Mouse (Mus musculus) embryonic fibroblast, embryonic 13.5 days (primary cell): Measurements from ENCODE around the gene Lim2. TPM values are rescaled to one million over a fixed set of nuclear protein-coding genes. Genes with fewer than 3 reads are reported as not detected.

Experiments
- H3K27ac ChIP-seq: 2 replicates; pipeline ENCODE4 v1.5.1; 2012; ENCODE audit warnings: low read length, control low read depth, inconsistent platforms; ENCODE audit not compliant: insufficient read depth
- H3K4me1 ChIP-seq: 2 replicates; pipeline ENCODE4 v1.6.1; 2011; ENCODE audit warnings: low read length; ENCODE audit not compliant: control insufficient read depth, insufficient read depth
- H3K4me3 ChIP-seq: 2 replicates; pipeline ENCODE4 v1.5.1; 2011; ENCODE audit warnings: mild to moderate bottlenecking, control low read depth, low read length; ENCODE audit not compliant: insufficient read depth
- CTCF ChIP-seq: IDR thresholded peaks from 2 replicates; pipeline ENCODE4 v1.5.1; 2011; ENCODE audit warnings: mild to moderate bottlenecking, control low read depth, low read length, moderate library complexity, borderline replicate concordance; ENCODE audit not compliant: insufficient read depth
- POLR2A ChIP-seq: IDR thresholded peaks from 2 replicates; pipeline ENCODE4 v1.6.1; 2011; ENCODE audit warnings: low read depth, mild to moderate bottlenecking, control low read depth, low read length, moderate library complexity
- polyA plus RNA-seq: library from polyadenylated mRNA; stranded (reverse); fragments of >200 nt; gene quantifications from 2 replicates; pipeline ENCODE4 v1.2.4, GENCODE M21; 2011; ENCODE audit warnings: low read depth; ENCODE audit not compliant: missing spikeins, insufficient read length

Lim2 gene
- polyA plus RNA-seq, 1 experiment = not detected

DNA sequence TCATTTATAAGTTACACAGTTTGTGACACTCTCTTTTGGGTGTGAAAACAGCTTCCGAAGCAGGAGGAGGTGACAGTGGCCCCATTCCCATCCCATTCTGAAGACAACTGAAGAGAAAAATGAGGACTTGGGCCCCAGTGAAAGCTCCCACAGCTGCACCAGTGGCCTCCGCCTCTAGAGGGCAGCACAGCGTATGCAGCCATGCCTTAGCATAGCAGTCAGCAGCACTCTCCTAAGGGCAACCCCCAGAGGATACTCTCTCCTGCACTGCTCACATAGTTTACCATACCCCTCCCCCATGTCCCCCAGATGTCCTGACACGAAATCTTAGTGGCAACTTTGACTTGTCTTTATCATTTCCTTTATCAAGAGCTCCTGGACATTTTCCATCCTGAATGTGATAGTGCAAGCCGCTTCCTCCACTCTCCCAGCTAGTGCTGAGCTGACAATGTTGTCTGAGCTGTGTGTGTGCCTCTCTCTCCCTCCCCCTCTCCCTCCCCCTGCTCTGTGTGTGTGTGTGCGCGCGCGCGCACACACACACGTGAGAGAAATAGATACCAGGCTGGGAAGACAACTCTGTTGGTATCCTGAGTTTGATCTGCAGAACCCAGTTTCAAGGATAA lies 4.4 kb upstream of the Lim2 start:
- TF ChIP-seq POLR2A = no peak
- TF ChIP-seq CTCF = peak; percentile 97

GRCm38 (mm10) chr7:43423991-43424625 lies 3.4 kb upstream of the Lim2 start:
- no peak overlapping the region for H3K27ac ChIP-seq
- H3K4me3 ChIP-seq = no peak overlapping the region
- TF ChIP-seq POLR2A (no peak), CTCF (no peak)
- no peaks in the 10 kb centered on the region for H3K4me1 ChIP-seq

More for the DNA sequence above, 4.4 kb upstream of the Lim2 start:
- Histone ChIP-seq H3K27ac (no peak overlapping the region), H3K4me1 (no peaks in the 10 kb centered on the region), H3K4me3 (no peak overlapping the region)

DNA sequence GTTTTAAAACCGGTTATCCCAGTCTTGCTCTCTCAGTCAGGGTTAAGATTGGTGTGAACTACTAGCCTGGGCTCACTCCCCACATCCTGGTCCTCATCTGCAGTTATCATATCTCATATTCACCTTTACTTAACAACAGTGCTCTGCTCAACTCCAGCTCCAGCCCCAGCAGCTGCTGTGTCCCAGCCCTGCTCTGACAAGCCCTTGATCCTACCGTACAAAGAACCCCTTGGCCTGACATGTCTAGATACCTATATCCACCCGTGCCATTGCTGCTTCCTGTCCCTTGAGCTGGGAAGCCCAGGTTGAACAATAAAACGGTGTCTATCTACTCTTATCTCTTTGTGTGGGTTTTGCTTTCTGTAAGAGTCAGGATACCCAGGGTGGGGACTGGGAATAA lies 2.0 kb downstream of the Lim2 start:
- TF ChIP-seq CTCF (no peak), POLR2A (no peak)
- Histone ChIP-seq H3K27ac (no peak overlapping the region), H3K4me1 (no peaks in the 10 kb centered on the region; the same call in 1 of the 2 replicates), H3K4me3 (no peak overlapping the region)

DNA sequence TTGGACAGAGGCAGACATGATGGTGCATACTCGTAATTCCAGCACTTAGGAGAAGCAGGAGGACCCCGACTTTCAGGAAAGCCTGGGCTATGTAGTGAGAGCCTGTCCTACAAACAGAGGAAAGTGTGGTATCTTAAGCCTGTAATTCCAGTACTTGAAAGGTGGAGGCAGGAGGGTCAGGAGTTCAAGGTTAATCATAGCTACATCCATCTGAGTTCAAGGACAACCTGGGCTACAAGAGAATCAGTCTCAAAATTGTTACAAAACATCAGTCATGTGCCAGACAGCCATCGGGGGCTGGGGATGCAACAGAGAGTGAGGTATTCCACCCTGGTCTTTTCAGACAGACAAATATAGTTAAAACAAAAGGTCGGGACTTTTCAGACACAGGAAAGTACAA lies 5.4 kb downstream of the Lim2 start:
- H3K4me1 ChIP-seq = no peaks in the 10 kb centered on the region; the same call in 1 of the 2 replicates
- H3K4me3 ChIP-seq = no peak overlapping the region
- TF ChIP-seq CTCF = no peak
- no peak for TF ChIP-seq POLR2A
- no peak overlapping the region for H3K27ac ChIP-seq

GRCm38 (mm10) chr7:43434676-43435075 lies 7.2 kb downstream of the Lim2 start:
- TF ChIP-seq POLR2A (no peak), CTCF (no peak)
- no peak overlapping the region for H3K27ac ChIP-seq
- H3K4me1 ChIP-seq = no peaks in the 10 kb centered on the region; the same call in 1 of the 2 replicates
- H3K4me3 ChIP-seq = no peak overlapping the region

DNA sequence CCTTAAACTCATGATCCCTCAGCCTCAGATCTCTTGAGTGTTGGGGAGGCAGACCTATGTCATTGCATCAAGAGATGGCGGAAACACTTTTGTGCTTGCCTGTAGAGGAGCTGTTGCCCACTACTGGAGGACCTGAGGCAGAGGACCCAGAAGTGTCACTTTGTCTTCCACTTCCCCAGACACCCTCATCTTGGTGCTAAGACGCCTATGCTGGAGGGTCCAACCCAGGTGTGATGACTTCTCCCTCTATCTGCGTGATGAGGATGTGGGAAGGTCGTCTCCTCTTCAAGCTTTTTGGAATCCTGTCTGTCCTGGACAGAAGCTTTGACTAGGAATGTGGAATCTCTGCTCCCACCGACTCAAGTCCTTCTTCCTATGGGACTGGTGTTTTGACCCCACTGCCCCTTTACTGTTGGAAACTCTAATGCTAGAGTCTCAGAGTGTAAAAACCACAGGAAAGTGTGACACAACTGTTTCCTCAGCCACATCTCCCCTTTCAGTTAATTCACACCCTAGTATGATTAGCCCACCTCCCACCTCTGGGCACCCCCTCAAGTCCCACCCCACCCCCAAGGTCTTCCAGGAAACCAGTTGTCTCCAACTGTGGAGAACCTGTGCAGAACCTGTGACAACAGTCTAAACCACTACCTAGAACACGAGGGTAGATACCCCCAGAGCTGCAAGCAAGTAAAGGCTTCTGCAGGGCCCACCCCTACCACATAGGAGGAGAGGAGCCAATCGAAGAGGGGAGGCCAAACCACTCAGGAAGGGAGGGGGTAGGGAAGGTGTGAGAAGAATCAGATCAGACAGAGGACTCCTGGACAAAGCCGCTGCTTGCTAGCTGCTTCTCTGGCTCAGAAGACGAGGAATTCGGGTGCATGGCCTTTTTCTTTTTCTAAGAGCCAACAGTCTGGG lies 9.1 kb downstream of the Lim2 start, which contains the start of gene Nkg7:
TSS of gene Nkg7 (plus strand) at position 733 of the 915 bp plus-strand sequence.
- TF ChIP-seq CTCF = no peak
- no peak for TF ChIP-seq POLR2A
- Histone ChIP-seq H3K27ac (no peak within 1 kb of the TSS), H3K4me1 (no peaks in the 10 kb centered on the region; the same call in 1 of the 2 replicates), H3K4me3 (no peak within 1 kb of the TSS)

GRCm38 (mm10) chr7:43438611-43439010 lies 11.1 kb downstream of the Lim2 start:
- no peak for TF ChIP-seq POLR2A
- no peak for TF ChIP-seq CTCF
- H3K27ac ChIP-seq = no peak overlapping the region
- H3K4me3 ChIP-seq = no peak overlapping the region
- H3K4me1 ChIP-seq = peaks cover 2% of the 10 kb centered on the region; the same call in 1 of the 2 replicates

DNA sequence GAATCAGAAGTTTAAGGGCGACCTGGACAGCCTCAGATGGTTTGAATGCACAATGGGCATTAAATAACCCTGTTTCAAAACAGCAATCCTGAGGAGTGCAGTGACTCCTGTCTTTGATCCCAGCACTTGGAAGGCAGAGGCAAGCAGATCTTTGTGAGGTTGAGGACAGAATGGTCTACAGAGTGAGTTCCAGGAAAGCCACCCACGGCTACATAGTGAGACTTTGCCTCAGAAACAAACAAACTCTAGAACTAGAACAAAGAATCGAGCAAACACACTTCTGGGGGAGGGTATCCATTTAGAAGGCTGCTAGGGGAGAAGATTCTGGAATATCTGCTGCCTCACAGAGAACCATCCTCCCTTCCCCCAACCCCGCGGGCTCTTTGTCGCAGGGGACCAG lies 13.0 kb downstream of the Lim2 start, which contains the start of gene Cldnd2:
TSS of gene Cldnd2 (plus strand) at position 301 of the 400 bp plus-strand sequence.
- H3K27ac ChIP-seq = no peak within 1 kb of the TSS

DNA sequence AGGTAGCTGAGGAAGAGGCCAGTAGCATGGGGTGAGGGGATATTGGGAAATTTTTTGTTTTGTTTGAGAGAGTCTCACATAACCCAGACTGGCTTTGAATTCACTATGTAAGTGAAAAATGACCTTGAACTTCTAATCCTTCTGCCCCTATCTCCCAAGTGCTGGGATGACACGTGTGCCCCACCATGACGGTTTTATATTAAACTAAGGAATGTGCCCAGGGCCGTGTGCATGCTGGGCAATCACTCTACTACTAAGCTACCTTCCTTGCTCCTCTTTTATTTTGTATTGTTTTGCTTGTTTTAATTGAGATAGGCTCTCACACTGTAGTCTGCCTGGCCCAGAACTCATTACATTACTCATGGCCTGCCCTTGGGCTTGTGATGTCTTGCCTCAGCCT lies 13.6 kb downstream of the Lim2 start:
- H3K27ac ChIP-seq = no peak overlapping the region
- H3K4me3 ChIP-seq = no peak overlapping the region
- no peak for TF ChIP-seq CTCF
- TF ChIP-seq POLR2A = no peak
- H3K4me1 ChIP-seq = 0 out of 2 replicates have a peak, but pooled peaks cover 2% of the 10 kb centered on the region

More for the DNA sequence above, 13.0 kb downstream of the Lim2 start, which contains the start of gene Cldnd2:
- Histone ChIP-seq H3K4me3 (no peak within 1 kb of the TSS), H3K4me1 (0 out of 2 replicates have a peak, but pooled peaks cover 2% of the 10 kb centered on the region)
- TF ChIP-seq CTCF (no peak), POLR2A (no peak)
